Mouse (Mus musculus): ENCODE results near the gene Zfp953. TPM values are rescaled to one million over a fixed set of nuclear protein-coding genes. Genes with fewer than 3 reads are reported as not detected.
A peak's percentile ranks its signal among the peaks of the same experiment; 100 is the strongest.

Gene Zfp953
- polyA plus RNA-seq, 1 experiment from 2014 or later: 0.80 TPM

DNA sequence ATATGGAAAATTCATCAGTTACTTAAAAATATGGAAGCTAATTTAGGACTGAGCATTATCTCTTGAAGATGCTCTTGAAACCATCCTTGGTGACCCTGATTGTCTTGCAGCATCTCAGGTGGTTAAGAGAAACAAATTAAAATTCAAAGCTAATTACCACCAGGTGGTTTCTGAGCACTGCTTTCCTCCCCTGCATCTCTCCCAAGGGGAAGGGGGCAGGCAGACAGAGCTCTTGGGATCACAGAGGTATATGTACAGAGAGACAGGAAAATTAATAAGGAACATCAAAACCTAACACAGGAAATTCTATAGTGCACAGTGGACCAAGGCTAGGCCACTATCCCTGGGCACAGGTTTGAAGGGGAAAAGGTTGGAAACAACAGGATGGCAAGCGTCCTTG lies 27.5 kb downstream of the Zfp953 start:
- H3K27me3 ChIP-seq (replicated peaks; ENCODE audit: insufficient read depth, low read length): no peaks in the 10 kb centered on the region
- H3K4me1 ChIP-seq (ENCODE audit: insufficient read depth, low read depth, low read length): peaks cover 5% of the 10 kb centered on the region; the same call in 1 of the 2 replicates
- TF ChIP-seq EP300 (IDR thresholded peaks at IDR 0.05) (no peak), CTCF (IDR thresholded peaks at IDR 0.05) (no peak)
- no peak for DNase-seq (ENCODE audit: low spot score)
- H3K9me3 ChIP-seq (ENCODE audit: low read length): no peaks in the 10 kb centered on the region
- peak; percentile 11; the same call in 1 of the 2 replicates for ATAC-seq
- H3K27ac ChIP-seq (ENCODE audit: low read length): peak overlapping the region; percentile 72
- H3K9ac ChIP-seq (replicated peaks; ENCODE audit: low read depth): peak overlapping the region; percentile 44; the same call in 1 of the 2 replicates
- no peaks in the 10 kb centered on the region for H3K36me3 ChIP-seq (ENCODE audit: insufficient read depth, low read length)
- 41% methylated on average over 1 of the region's 1 CpGs for WGBS
- H3K4me3 ChIP-seq (ENCODE audit: low read depth, low read length): peak overlapping the region; percentile 49
- peak overlapping the region; percentile 75 for H3K4me2 ChIP-seq (replicated peaks; ENCODE audit: low read depth, low read length)

GRCm38 (mm10) chr13:67332019-67332724 lies 28.2 kb downstream of the Zfp953 start, which contains the start of gene Zfp595:
TSS of gene Zfp595 (minus strand) at chr13:67332570.
- Histone ChIP-seq H3K9me3 (ENCODE audit: low read length) (no peaks in the 10 kb centered on the region), H3K4me2 (replicated peaks; ENCODE audit: low read depth, low read length) (peak within 1 kb of the TSS; percentile 75), H3K27me3 (replicated peaks; ENCODE audit: insufficient read depth, low read length) (no peaks in the 10 kb centered on the region), H3K4me3 (ENCODE audit: low read depth, low read length) (peak within 1 kb of the TSS; percentile 49), H3K36me3 (ENCODE audit: insufficient read depth, low read length) (no peaks in the 10 kb centered on the region), H3K4me1 (ENCODE audit: insufficient read depth, low read depth, low read length) (peaks cover 5% of the 10 kb centered on the region; the same call in 1 of the 2 replicates), H3K9ac (replicated peaks; ENCODE audit: low read depth) (peak within 1 kb of the TSS; percentile 44; the same call in 1 of the 2 replicates), H3K27ac (ENCODE audit: low read length) (peak within 1 kb of the TSS; percentile 72)
- WGBS: 9% methylated on average over 17 of the region's 17 CpGs
- DNase-seq (ENCODE audit: low spot score): peak; percentile 96
- peak; percentile 52 for TF ChIP-seq EP300 (IDR thresholded peaks at IDR 0.05)
- peak; percentile 78 for TF ChIP-seq CTCF (IDR thresholded peaks at IDR 0.05)
- ATAC-seq: peak; percentile 96

GRCm38 (mm10) chr13:67306718-67307117 lies 53.7 kb downstream of the Zfp953 start:
- WGBS: 23% methylated on average over 5 of the region's 5 CpGs
- Histone ChIP-seq H3K27me3 (replicated peaks; ENCODE audit: insufficient read depth, low read length) (no peaks in the 10 kb centered on the region), H3K36me3 (ENCODE audit: insufficient read depth, low read length) (no peaks in the 10 kb centered on the region), H3K4me3 (ENCODE audit: low read depth, low read length) (peak overlapping the region; percentile 64), H3K27ac (ENCODE audit: low read length) (no peak overlapping the region), H3K9ac (replicated peaks; ENCODE audit: low read depth) (peak overlapping the region; percentile 60; the same call in 1 of the 2 replicates), H3K9me3 (ENCODE audit: low read length) (no peaks in the 10 kb centered on the region), H3K4me2 (replicated peaks; ENCODE audit: low read depth, low read length) (peak overlapping the region; percentile 84), H3K4me1 (ENCODE audit: insufficient read depth, low read depth, low read length) (no peaks in the 10 kb centered on the region)
- peak; percentile 8 for DNase-seq (ENCODE audit: low spot score)
- peak; percentile 54 for ATAC-seq
- no peak for TF ChIP-seq EP300 (IDR thresholded peaks at IDR 0.05)

DNA sequence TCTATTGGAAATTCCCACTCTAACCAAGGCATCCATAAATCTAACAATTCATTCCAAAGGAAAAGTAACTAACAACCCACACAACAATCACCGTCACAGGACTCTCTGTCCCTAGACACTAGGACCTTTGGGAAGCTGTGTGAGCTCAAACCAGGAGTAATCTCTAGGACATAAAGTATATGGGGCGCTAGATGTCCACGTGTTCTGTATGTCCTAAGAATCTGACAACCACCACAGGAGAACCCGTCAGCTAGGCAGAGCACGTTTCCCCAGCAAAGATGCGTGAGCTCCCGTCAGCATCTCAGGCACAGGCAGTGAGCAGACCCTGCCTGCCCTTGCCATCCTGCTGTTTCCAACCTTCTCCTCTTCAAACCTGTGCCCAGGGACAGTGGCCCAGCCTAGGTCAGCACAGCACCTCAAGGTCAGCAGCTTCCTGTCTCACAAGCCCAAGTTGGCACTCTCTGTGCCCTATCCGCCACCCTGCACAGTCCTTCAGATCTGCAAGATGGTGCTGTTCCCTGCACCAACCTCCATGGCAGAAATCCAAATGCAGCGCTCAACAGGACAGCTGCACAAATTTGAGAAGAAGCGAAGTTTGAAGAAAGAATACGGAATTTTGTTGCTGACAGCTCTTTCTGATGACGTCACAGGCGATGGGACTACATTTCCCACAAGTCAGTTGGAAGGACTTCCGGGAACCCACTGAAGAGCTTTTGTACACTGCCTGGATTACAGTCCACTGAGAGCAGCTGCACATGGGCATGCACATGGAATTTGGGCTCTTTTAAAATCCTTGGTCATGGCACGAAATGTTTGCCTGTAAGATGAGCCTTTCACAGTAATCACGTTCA lies 54.4 kb downstream of the Zfp953 start, which contains the start of gene Zfp457:
Zfp457 (minus strand) TSS at position 664 of the 851 bp plus-strand sequence.
- Histone ChIP-seq H3K36me3 (ENCODE audit: insufficient read depth, low read length) (no peaks in the 10 kb centered on the region), H3K4me1 (ENCODE audit: insufficient read depth, low read depth, low read length) (no peaks in the 10 kb centered on the region), H3K27me3 (replicated peaks; ENCODE audit: insufficient read depth, low read length) (no peaks in the 10 kb centered on the region), H3K4me3 (ENCODE audit: low read depth, low read length) (peak within 1 kb of the TSS; percentile 64), H3K9me3 (ENCODE audit: low read length) (no peaks in the 10 kb centered on the region), H3K27ac (ENCODE audit: low read length) (0 out of 2 replicates have a peak within 1 kb of the TSS, but pooled peaks have one; percentile 27), H3K4me2 (replicated peaks; ENCODE audit: low read depth, low read length) (peak within 1 kb of the TSS; percentile 84), H3K9ac (replicated peaks; ENCODE audit: low read depth) (peak within 1 kb of the TSS; percentile 60)
- DNase-seq (ENCODE audit: low spot score): peak; percentile 96
- TF ChIP-seq EP300 (IDR thresholded peaks at IDR 0.05) (no peak), CTCF (IDR thresholded peaks at IDR 0.05) (peak; percentile 7; the same call in 1 of the 2 replicates)
- WGBS: 8% methylated on average over 16 of the region's 16 CpGs
- ATAC-seq: peak; percentile 98

Other genes with a start within 250 kb of the Zfp953 start
- 0.11 TPM in 1 of 2 replicates, not detected in the other for gene Rslcan18, start 244.3 kb downstream of the Zfp953 start, polyA plus RNA-seq (2015; fragmentation: Nextera tagmentation; extraction: Ambion mirVana)
- gene Zfp759, start 238.9 kb downstream of the Zfp953 start, polyA plus RNA-seq (2015; fragmentation: Nextera tagmentation; extraction: Ambion mirVana): 1.1 TPM in 2 replicates
- 6.3 and 6.6 TPM in 2 replicates for gene Rsl1, start 187.4 kb downstream of the Zfp953 start, polyA plus RNA-seq (2015; fragmentation: Nextera tagmentation; extraction: Ambion mirVana)
- gene Zfp455, start 166.1 kb downstream of the Zfp953 start, polyA plus RNA-seq (2015; fragmentation: Nextera tagmentation; extraction: Ambion mirVana): 1.7 and 2.1 TPM in 2 replicates
- gene Zfp458, start 82.1 kb downstream of the Zfp953 start, polyA plus RNA-seq (2015; fragmentation: Nextera tagmentation; extraction: Ambion mirVana): 1.00 and 1.1 TPM in 2 replicates
- gene Zfp457, start 54.1 kb downstream of the Zfp953 start, polyA plus RNA-seq (2015; fragmentation: Nextera tagmentation; extraction: Ambion mirVana): 0.40 and 0.62 TPM in 2 replicates
- gene Zfp595, start 28.0 kb downstream of the Zfp953 start, polyA plus RNA-seq (2015; fragmentation: Nextera tagmentation; extraction: Ambion mirVana): 1.5 TPM in 2 replicates
- 0.57 TPM in 1 of 2 replicates, not detected in the other for gene Gm28044, start 69 bp downstream of the Zfp953 start, polyA plus RNA-seq (2015; fragmentation: Nextera tagmentation; extraction: Ambion mirVana)
- gene Gm28041, start 15.1 kb upstream of the Zfp953 start, polyA plus RNA-seq (2015; fragmentation: Nextera tagmentation; extraction: Ambion mirVana): 0.43 TPM in 1 of 2 replicates, not detected in the other
- 1.3 and 1.5 TPM in 2 replicates for gene Zfp456, start 15.2 kb upstream of the Zfp953 start, polyA plus RNA-seq (2015; fragmentation: Nextera tagmentation; extraction: Ambion mirVana)
- 5.3 and 6.7 TPM in 2 replicates for gene Zfp429, start 39.2 kb upstream of the Zfp953 start, polyA plus RNA-seq (2015; fragmentation: Nextera tagmentation; extraction: Ambion mirVana)
- 0.35 and 0.55 TPM in 2 replicates for gene Zfp459, start 60.8 kb upstream of the Zfp953 start, polyA plus RNA-seq (2015; fragmentation: Nextera tagmentation; extraction: Ambion mirVana)
- 7.9 and 8.8 TPM in 2 replicates for gene Zfp874a, start 91.0 kb upstream of the Zfp953 start, polyA plus RNA-seq (2015; fragmentation: Nextera tagmentation; extraction: Ambion mirVana)
- 3.4 and 4.4 TPM in 2 replicates for gene Zfp874b, start 123.7 kb upstream of the Zfp953 start, polyA plus RNA-seq (2015; fragmentation: Nextera tagmentation; extraction: Ambion mirVana)
- 6.5 and 6.8 TPM in 2 replicates for gene Zfp58, start 139.9 kb upstream of the Zfp953 start, polyA plus RNA-seq (2015; fragmentation: Nextera tagmentation; extraction: Ambion mirVana)
- gene Gm26965, start 165.5 kb upstream of the Zfp953 start, polyA plus RNA-seq (2015; fragmentation: Nextera tagmentation; extraction: Ambion mirVana): 0.12 and 0.39 TPM in 2 replicates
- gene Zfp87, start 165.6 kb upstream of the Zfp953 start, polyA plus RNA-seq (2015; fragmentation: Nextera tagmentation; extraction: Ambion mirVana): 33.8 and 40.5 TPM in 2 replicates
- gene Zfp748, start 193.2 kb upstream of the Zfp953 start, polyA plus RNA-seq (2015; fragmentation: Nextera tagmentation; extraction: Ambion mirVana): 5.5 and 6.7 TPM in 2 replicates
- 2.9 and 3.4 TPM in 2 replicates for gene Zfp729b, start 249.1 kb upstream of the Zfp953 start, polyA plus RNA-seq (2015; fragmentation: Nextera tagmentation; extraction: Ambion mirVana)